Mouse (Mus musculus) hindbrain, embryonic 15.5 days (tissue): Measurements from ENCODE around the gene Rassf8. TPM values are rescaled to one million over a fixed set of nuclear protein-coding genes. Genes with fewer than 3 reads are reported as not detected.

Experiments used
- ATAC-seq: fragments of 200-750 bp; cut with Nextera tagmentation; 2 replicates; pipeline ENCODE4 v1.8.0; 2017; ENCODE audit warnings: low read depth, moderate number of reproducible peaks, moderate TSS enrichment; ENCODE audit not compliant: low FRiP score
- H3K27ac ChIP-seq: fragments of 300-500 bp; sonication (generic); replicated peaks from 2 replicates; pipeline ENCODE4 v1.5.1; 2015; ENCODE audit warnings: mild to moderate bottlenecking, inconsistent platforms
- H3K27me3 ChIP-seq: fragments of 300-500 bp; sonication (generic); 2 replicates; pipeline ENCODE4 v1.6.1; 2015; ENCODE audit warnings: control low read depth, inconsistent platforms
- H3K36me3 ChIP-seq: fragments of 300-500 bp; sonication (generic); 2 replicates; pipeline ENCODE4 v1.6.1; 2015; ENCODE audit warnings: control low read depth, inconsistent platforms
- H3K4me1 ChIP-seq: fragments of 300-500 bp; sonication (generic); replicated peaks from 2 replicates; pipeline ENCODE4 v1.6.1; 2015; ENCODE audit warnings: control low read depth, inconsistent platforms
- H3K4me2 ChIP-seq: fragments of 300-500 bp; sonication (generic); 2 replicates; pipeline ENCODE4 v1.6.1; 2015; ENCODE audit warnings: moderate library complexity, mild to moderate bottlenecking, inconsistent platforms
- H3K4me3 ChIP-seq: fragments of 300-500 bp; sonication (generic); 2 replicates; pipeline ENCODE4 v1.5.1; 2015; ENCODE audit warnings: mild to moderate bottlenecking, inconsistent platforms
- H3K9ac ChIP-seq: fragments of 300-500 bp; sonication (generic); 2 replicates; pipeline ENCODE4 v1.6.1; 2015; ENCODE audit warnings: inconsistent platforms
- H3K9me3 ChIP-seq: fragments of 300-500 bp; sonication (generic); 2 replicates; pipeline ENCODE4 v1.6.1; 2016; ENCODE audit warnings: control low read depth, inconsistent platforms
- WGBS: fragments of 180-500 bp; shearing (Covaris S2); methylation state at CpG from one replicate; pipeline ENCODE4 v1.1.7; 2015; 5-methylcytosine and 5-hydroxymethylcytosine counted together
- polyA plus RNA-seq: library from polyadenylated mRNA; unstranded; fragments of >200 nt; fragmentation: Nextera tagmentation; extraction: Ambion mirVana; gene quantifications from 2 replicates; pipeline ENCODE4 v1.2.1, GENCODE M21; 2015

The Rassf8 gene
- polyA plus RNA-seq, 1 experiment from 2014 or later = 5.0 TPM

DNA sequence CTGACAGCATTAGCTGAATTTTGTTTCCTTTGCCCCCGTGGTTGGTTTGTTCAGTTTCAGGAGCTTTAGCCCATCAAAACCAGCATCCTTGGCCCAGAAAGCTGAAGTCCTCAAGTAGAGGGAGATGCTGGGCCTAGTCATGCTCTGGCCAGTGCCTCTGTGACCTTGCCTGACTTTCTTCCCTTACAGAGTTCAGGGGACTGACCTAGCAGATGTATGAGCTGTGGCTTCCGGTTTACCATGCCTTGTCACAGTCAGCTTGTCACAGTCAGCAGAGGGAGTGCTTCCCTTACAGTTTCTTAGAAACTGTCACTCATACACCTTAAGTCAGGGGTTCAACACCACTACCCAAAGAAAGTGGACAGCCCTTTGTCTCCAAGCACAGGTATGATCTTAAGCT, 113.8 kb downstream of the Rassf8 start:
- no peaks in the 10 kb centered on the region for H3K36me3 ChIP-seq
- peaks cover 12% of the 10 kb centered on the region; the same call in 1 of the 2 replicates for H3K27me3 ChIP-seq
- H3K4me1 ChIP-seq = peaks cover 39% of the 10 kb centered on the region
- H3K4me3 ChIP-seq = no peak overlapping the region
- no peak overlapping the region for H3K4me2 ChIP-seq
- no peaks in the 10 kb centered on the region for H3K9me3 ChIP-seq
- WGBS = 66% methylated on average over 2 of the region's 2 CpGs
- H3K9ac ChIP-seq = no peak overlapping the region
- no peak for ATAC-seq
- H3K27ac ChIP-seq = no peak overlapping the region

DNA sequence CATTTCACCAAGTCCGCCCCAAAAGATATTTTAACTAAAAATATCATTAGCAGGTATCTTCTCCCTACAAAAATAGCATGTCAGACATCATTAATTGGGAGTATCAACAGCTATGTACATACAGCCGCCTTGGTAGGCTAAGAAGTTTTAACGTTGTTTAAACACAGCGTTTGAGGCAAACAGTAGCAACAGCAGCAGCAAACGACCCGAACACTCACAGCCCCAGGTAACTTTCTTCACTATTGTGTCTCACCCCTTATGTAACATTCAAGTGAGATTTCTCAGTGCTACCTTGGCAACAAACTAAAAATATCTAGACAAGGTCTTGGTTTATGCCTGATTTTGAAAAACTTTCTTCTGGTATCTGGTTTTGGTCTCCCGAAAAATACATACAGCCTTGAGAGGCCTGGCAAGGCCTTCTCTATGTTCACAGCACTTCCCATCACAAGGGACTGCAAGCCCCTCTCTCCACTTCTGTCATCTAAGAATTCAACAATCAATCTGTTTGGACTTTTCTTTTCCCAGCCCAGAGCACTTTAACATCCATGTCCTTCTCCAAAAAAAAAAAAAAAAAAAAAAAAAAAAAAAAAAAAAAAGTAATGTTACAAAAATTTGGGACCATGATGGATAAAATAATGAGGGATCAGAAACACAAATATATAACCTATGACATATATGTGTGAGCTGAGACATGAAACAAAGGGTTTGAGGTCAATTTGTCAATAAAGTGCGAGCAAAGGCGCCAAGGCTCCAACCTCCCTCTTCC, 115.1 kb downstream of the Rassf8 start:
- peaks cover 33% of the 10 kb centered on the region for H3K4me1 ChIP-seq
- no peak overlapping the region for H3K9ac ChIP-seq
- H3K4me3 ChIP-seq = peak overlapping the region; percentile 61
- no peak overlapping the region for H3K27ac ChIP-seq
- H3K4me2 ChIP-seq = peak overlapping the region; percentile 95
- no peak for ATAC-seq
- no peaks in the 10 kb centered on the region for H3K9me3 ChIP-seq
- peaks cover 12% of the 10 kb centered on the region; the same call in 1 of the 2 replicates for H3K27me3 ChIP-seq
- H3K36me3 ChIP-seq = no peaks in the 10 kb centered on the region
- WGBS = 75% methylated on average over 9 of the region's 9 CpGs

DNA sequence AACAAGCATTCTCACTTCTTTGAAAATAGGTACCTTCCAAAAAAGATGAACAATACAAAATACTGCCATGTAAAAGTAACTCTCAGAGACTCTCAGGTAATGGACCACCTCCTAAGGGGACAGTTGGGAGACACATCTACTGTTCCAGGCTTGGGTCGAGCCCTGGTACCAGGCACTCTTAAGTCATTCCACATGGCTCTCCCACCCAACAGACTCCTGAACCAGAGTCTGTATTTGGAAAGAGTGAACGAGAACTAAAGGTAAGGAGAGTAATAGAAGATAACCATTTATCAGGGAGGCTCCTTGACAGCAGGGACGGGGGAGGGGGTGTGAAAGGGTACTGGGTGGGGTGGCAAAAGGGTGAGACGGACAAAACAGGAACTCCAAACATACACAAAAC, 115.8 kb downstream of the Rassf8 start:
- no peak overlapping the region for H3K27ac ChIP-seq
- WGBS = 18% methylated on average over 4 of the region's 4 CpGs
- H3K27me3 ChIP-seq = peaks cover 12% of the 10 kb centered on the region; the same call in 1 of the 2 replicates

DNA sequence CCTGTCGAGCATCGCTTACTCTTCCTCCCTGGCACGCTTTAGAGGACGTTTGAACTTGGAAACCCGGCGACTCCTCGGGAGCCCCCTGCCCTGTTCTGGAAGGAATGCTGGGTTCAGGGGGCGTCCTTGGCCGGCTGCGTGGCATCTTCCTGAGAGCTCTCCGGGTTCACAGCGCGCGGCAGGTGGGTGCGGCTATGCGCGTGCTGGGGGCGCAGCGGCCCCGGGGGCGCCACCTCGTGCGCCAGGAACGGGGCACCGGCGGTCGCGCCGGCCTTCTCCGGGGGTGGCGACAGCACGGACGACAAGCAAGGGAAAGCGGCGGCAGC, 116.2 kb downstream of the Rassf8 start:
- Histone ChIP-seq H3K4me3 (peak overlapping the region; percentile 61), H3K27me3 (peaks cover 11% of the 10 kb centered on the region; the same call in 1 of the 2 replicates), H3K4me2 (peak overlapping the region; percentile 95), H3K27ac (peak overlapping the region; percentile 23; the same call in 1 of the 2 replicates), H3K36me3 (no peaks in the 10 kb centered on the region), H3K4me1 (peaks cover 39% of the 10 kb centered on the region), H3K9ac (peak overlapping the region; percentile 79), H3K9me3 (no peaks in the 10 kb centered on the region)
- under 1% methylated on average over 35 of the region's 35 CpGs for WGBS
- ATAC-seq = no peak

More for the DNA sequence above, 115.8 kb downstream of the Rassf8 start:
- no peak for ATAC-seq
- H3K4me2 ChIP-seq = peak overlapping the region; percentile 95
- H3K9me3 ChIP-seq = no peaks in the 10 kb centered on the region
- H3K4me3 ChIP-seq = peak overlapping the region; percentile 61
- no peaks in the 10 kb centered on the region for H3K36me3 ChIP-seq
- peaks cover 39% of the 10 kb centered on the region for H3K4me1 ChIP-seq
- peak overlapping the region; percentile 79 for H3K9ac ChIP-seq

DNA sequence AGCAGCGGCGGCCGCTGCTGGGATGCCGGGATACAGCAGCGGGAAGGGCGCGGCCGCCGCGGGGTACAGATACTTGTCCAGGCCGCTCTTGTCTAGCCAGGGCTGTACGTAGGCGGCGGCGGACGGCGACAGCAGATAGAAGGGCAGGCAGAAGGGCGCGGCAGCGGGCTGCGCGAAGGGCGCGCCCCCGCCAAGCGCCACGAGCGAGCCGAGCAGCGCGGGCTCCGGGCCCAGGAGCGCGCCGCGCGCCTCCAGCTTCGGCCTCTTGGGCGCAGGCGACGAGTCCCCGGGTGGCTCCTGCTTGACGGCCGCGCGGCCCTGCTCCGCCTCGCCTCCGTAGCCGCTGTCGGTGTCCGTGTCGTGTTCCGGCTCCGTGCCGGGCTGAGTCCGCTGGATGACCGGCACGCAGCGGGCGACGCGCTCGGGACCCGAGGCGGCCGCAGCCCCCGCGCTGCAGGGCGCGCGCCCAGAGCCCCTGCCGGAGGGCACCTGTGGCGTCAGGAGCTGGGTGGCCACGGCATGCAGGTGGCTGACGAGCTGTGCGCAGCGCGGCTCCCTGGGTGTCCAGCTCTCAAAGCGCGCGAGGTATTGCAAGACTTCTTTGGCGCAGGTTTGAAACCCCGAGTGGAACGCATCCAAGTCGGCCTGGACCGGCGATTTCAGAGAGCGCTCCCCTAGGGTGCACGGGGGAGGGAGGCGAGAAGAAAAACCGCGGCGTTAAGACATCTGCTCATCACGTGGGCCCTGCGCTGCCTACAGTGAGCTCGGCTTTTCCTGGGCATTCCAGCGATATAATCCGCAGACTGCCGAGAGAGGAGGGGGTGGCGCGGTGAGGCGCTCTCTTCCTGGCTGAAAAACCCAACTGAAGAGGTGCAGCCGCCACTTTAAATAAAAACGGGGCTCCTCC, 116.8 kb downstream of the Rassf8 start:
- under 1% methylated on average over 76 of the region's 105 CpGs for WGBS
- no peaks in the 10 kb centered on the region for H3K9me3 ChIP-seq
- H3K4me1 ChIP-seq = peaks cover 39% of the 10 kb centered on the region
- peak overlapping the region; percentile 72 for H3K27ac ChIP-seq
- H3K4me3 ChIP-seq = peak overlapping the region; percentile 61
- peak; percentile 37 for ATAC-seq
- H3K27me3 ChIP-seq = 0 out of 2 replicates have a peak, but pooled peaks cover 10% of the 10 kb centered on the region
- peak overlapping the region; percentile 79 for H3K9ac ChIP-seq
- no peaks in the 10 kb centered on the region for H3K36me3 ChIP-seq
- H3K4me2 ChIP-seq = peak overlapping the region; percentile 95

DNA sequence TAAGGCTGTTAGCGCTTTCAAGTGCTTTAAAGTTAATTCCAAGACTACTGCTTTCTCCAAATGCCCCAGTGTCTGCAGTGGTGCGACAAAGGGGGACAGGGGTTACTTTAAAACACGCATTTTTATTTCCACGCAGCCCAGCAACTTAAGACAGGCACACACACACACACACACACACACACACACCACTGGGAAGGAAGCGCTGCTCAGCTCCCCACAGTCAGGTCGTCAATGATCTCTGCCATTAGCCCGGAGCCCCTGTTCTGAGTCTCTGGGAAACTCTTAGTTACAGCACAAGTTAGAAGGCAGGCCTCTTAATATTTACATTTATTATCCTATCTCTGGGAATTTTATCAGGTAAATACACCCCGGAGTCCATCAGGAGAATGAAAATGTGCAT, 117.6 kb downstream of the Rassf8 start:
- Histone ChIP-seq H3K27ac (0 out of 2 replicates have a peak overlapping the region, but pooled peaks have one; percentile 72), H3K9ac (peak overlapping the region; percentile 79)

DNA sequence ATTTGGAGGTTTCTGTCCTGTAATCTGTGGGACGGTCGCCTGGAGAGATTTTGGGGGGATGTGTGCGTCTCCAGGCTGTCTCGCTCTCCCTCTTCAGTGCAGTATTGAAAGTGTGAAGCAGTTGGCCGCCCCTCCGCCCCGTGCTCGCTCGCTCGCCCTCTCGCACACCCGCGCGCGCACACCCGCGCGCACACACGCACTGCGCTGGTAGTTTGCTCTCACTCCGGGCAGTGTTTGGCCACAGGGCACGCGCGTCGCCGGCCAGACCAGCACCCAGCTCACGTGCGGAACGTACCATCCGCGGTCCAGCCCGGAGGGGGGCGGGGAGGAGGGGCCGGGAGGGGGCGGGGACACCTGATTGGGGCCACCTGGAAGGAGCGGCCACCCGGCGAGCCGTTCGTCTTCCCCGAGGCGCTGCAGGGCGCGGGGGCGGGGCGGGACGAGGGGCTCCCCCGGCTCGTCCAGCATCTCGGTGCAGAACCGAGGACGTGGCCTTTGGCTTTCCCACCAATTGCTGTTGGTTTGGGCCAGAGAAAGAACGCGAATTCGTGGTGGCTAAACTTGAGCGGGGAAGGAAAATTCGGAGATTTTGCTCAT, 118.8 kb downstream of the Rassf8 start, which contains the start of gene Bhlhe41:
Gene Bhlhe41, minus strand, starts transcription at position 270 of the 597 bp plus-strand sequence.
- Histone ChIP-seq H3K4me3 (peak within 1 kb of the TSS; percentile 61), H3K27me3 (peaks cover 10% of the 10 kb centered on the region; the same call in 1 of the 2 replicates), H3K9ac (peak within 1 kb of the TSS; percentile 56), H3K36me3 (no peaks in the 10 kb centered on the region), H3K4me2 (peak within 1 kb of the TSS; percentile 95), H3K4me1 (peaks cover 39% of the 10 kb centered on the region), H3K27ac (peak within 1 kb of the TSS; percentile 69), H3K9me3 (no peaks in the 10 kb centered on the region)
- under 1% methylated on average over 50 of the region's 57 CpGs for WGBS
- ATAC-seq = peak; percentile 81

More for the DNA sequence above, 117.6 kb downstream of the Rassf8 start:
- ATAC-seq = no peak
- H3K4me3 ChIP-seq = peak overlapping the region; percentile 61
- H3K27me3 ChIP-seq = peaks cover 10% of the 10 kb centered on the region; the same call in 1 of the 2 replicates
- H3K4me1 ChIP-seq = peaks cover 39% of the 10 kb centered on the region
- no peaks in the 10 kb centered on the region for H3K9me3 ChIP-seq
- WGBS = 2% methylated on average over 8 of the region's 8 CpGs
- peak overlapping the region; percentile 95 for H3K4me2 ChIP-seq
- no peaks in the 10 kb centered on the region for H3K36me3 ChIP-seq

DNA sequence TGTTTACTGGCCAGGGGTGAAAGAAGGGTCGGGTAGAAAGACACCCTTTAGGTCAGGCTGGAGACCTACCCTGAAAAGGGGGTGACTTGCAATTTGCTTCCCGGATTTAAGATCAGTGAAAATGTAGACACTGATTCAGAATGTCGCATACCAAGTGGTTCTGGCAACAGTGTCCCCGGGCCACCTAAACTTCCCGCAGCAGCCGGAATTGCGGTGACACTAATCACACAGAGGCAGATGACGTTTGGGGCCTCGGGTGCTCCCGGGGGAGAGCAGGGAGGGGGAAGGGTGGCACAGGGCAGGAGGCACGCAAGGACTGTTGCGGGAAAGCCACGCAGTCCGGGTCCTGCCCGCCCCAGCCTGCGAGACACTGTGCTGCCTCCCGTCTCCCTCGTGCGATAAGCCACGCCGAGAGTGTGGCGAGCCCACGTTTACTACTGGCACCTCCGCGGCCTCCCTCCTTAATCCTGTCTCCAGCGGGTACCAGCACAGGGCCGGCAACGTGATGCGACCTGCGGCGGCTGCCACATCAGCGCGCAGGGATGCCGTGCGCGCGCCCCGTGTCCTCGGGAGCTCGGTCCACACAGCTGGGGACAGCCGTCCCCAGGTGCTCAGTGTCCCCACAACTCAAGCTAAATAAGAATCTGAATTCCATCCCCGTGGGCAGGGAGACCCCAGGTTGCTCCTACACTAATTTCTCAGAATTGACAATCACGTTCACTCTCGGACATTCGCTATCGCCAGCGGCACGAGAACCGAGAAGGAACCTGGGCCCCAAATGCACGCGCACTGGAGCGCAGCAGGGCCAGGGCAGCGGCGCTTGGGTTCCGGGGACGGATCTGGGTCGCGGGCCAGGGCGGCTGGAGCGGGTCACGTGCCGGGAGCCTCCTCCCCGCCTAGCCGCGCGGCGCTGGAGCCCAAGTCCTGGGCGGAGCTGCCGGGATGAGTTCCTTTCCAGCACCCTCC, 119.6 kb downstream of the Rassf8 start:
- H3K4me1 ChIP-seq = peaks cover 39% of the 10 kb centered on the region

DNA sequence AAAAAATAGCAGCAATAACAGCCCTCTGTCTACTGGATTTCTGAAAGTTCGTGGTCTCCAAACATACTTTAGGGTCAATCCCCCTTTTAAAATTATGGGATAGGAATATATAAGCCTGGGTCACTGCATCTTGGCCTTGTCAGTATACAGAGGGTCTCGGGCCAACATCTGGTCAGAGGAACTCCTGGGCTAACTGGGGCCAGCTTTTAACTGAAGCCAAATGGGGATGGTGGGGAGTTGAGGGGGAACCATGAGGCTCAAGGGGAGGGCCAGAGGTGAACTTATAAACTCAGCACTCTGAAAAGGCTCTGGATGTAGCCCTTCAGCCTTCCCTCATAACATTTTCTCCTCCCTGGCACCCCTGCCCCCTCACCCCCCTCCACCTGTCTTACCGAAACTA, 120.6 kb downstream of the Rassf8 start:
- no peak overlapping the region for H3K9ac ChIP-seq
- H3K4me2 ChIP-seq = peak overlapping the region; percentile 95
- 72% methylated on average over 3 of the region's 3 CpGs for WGBS
- peaks cover 5% of the 10 kb centered on the region; the same call in 1 of the 2 replicates for H3K27me3 ChIP-seq
- no peaks in the 10 kb centered on the region for H3K36me3 ChIP-seq
- no peak overlapping the region for H3K27ac ChIP-seq
- peaks cover 33% of the 10 kb centered on the region for H3K4me1 ChIP-seq
- H3K9me3 ChIP-seq = no peaks in the 10 kb centered on the region
- peak overlapping the region; percentile 61 for H3K4me3 ChIP-seq
- no peak for ATAC-seq

More for the DNA sequence above, 119.6 kb downstream of the Rassf8 start:
- Histone ChIP-seq H3K27ac (peak overlapping the region; percentile 69), H3K27me3 (peaks cover 10% of the 10 kb centered on the region; the same call in 1 of the 2 replicates), H3K4me2 (peak overlapping the region; percentile 95), H3K9me3 (no peaks in the 10 kb centered on the region), H3K4me3 (peak overlapping the region; percentile 61), H3K9ac (peak overlapping the region; percentile 56), H3K36me3 (no peaks in the 10 kb centered on the region)
- under 1% methylated on average over 58 of the region's 69 CpGs for WGBS
- peak; percentile 57 for ATAC-seq
